ENCODE assay signal across 10 mouse cellular contexts in the genomic region with DNA sequence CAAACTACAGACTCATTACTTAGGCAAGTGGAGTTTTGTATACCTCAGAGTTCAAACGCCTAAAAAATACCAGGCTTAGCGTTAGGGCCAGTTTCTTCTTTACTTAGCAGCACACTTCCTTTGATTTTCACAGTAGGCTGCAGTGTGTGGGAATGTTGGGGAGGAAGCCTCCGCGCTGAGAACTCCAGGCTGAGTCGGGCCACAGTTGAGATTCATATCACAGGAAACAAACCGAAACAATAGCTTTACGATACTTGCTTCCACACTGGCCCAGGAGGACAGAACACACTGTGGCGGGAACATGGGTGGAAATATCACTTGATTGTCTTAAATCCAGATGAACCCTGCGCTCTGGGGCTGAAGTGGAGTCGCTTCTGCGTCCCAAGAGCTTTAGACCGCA. TPM values are rescaled to one million over a fixed set of nuclear protein-coding genes. Genes with fewer than 3 reads are reported as not detected.
A peak's percentile ranks its signal among the peaks of the same experiment; 100 is the strongest.
DNase-seq lines count a peak whose midpoint lies in the region; ATAC-seq lines count a peak whose summit lies in the region.
"Had no signal": no experiment of that assay in that cellular context is flagged by ENCODE, and none has a peak within 500 bp of the region (broad histone marks: within the 10 kb centered on the region; RNA-seq: fewer than 3 reads in every experiment).

No protein-coding gene starts in this region.

- WGBS in forebrain, embryonic 12.5 days, result 79% methylated on average over 12 of the region's 12 CpGs
- 79% methylated on average over 12 of the region's 12 CpGs for WGBS in forebrain, embryonic 16.5 days
- WGBS in liver, embryonic 16.5 days (ENCODE audit: insufficient replicate concordance), result 25% methylated on average over 12 of the region's 12 CpGs
- WGBS in liver, embryonic 11.5 days, result 52% methylated on average over 12 of the region's 12 CpGs
- WGBS in stomach, embryonic 15.5 days, result 58% methylated on average over 12 of the region's 12 CpGs

- H3K4me1 ChIP-seq in forebrain, embryonic 12.5 days, result 0 out of 2 replicates have a peak, but pooled peaks cover 9% of the 10 kb centered on the region
- H3K4me1 ChIP-seq in forebrain, embryonic 16.5 days (replicated peaks; ENCODE audit: control insufficient read depth, insufficient read depth, low read length), result peaks cover 11% of the 10 kb centered on the region
- H3K4me1 ChIP-seq in liver, embryonic 16.5 days (ENCODE audit: control insufficient read depth, low read depth, low read length), result no peaks in the 10 kb centered on the region
- H3K4me1 ChIP-seq in liver, embryonic 11.5 days (replicated peaks; ENCODE audit: control insufficient read depth, insufficient read depth, low read length), result peaks cover 10% of the 10 kb centered on the region
- peaks cover 9% of the 10 kb centered on the region; the same call in 1 of the 2 replicates for H3K4me1 ChIP-seq in stomach, embryonic 15.5 days
- H3K4me1 ChIP-seq: midbrain, embryonic 13.5 days had no signal

- no peak for ATAC-seq in forebrain, embryonic 12.5 days (ENCODE audit: low FRiP score)
- no peak for ATAC-seq in forebrain, embryonic 16.5 days
- 0 out of 2 replicates have a peak, but pooled peaks have one; percentile 14 for ATAC-seq in liver, embryonic 16.5 days (ENCODE audit: low read depth)
- no peak for ATAC-seq in liver, embryonic 11.5 days (replicated peaks; ENCODE audit: low FRiP score)
- ATAC-seq in stomach, embryonic 15.5 days (ENCODE audit: insufficient read depth, low FRiP score, low read depth), result no peak
- no peak for ATAC-seq in megakaryocyte progenitor cell, adult 5-6 weeks (replicated peaks; ENCODE audit: poor library complexity)
- ATAC-seq: midbrain, embryonic 13.5 days had no signal

- no peak for DNase-seq in liver, embryonic 11.5 days (ENCODE audit: low spot score)
- peak; percentile 36 to 63 for DNase-seq in kidney, postnatal 25 days
- no peak for DNase-seq in ovary, postnatal 36 days (ENCODE audit: low spot score)

- H3K9me3 ChIP-seq in forebrain, embryonic 12.5 days, result no peaks in the 10 kb centered on the region
- no peaks in the 10 kb centered on the region for H3K9me3 ChIP-seq in forebrain, embryonic 16.5 days (ENCODE audit: control insufficient read depth, low read length)
- no peaks in the 10 kb centered on the region for H3K9me3 ChIP-seq in liver, embryonic 16.5 days (replicated peaks; ENCODE audit: control insufficient read depth, low read length)
- no peaks in the 10 kb centered on the region for H3K9me3 ChIP-seq in liver, embryonic 11.5 days (ENCODE audit: control insufficient read depth, low read length)
- H3K9me3 ChIP-seq in stomach, embryonic 15.5 days, result no peaks in the 10 kb centered on the region
- H3K9me3 ChIP-seq: limb, embryonic 13.5 days; midbrain, embryonic 13.5 days had no signal

- no peak overlapping the region for H3K4me3 ChIP-seq in forebrain, embryonic 12.5 days (replicated peaks)
- H3K4me3 ChIP-seq in forebrain, embryonic 16.5 days (replicated peaks; ENCODE audit: low read length), result no peak overlapping the region
- no peak overlapping the region for H3K4me3 ChIP-seq in liver, embryonic 16.5 days (ENCODE audit: low read depth, low read length)
- H3K4me3 ChIP-seq in liver, embryonic 11.5 days (ENCODE audit: low read depth, low read length), result no peak overlapping the region
- H3K4me3 ChIP-seq in stomach, embryonic 15.5 days (replicated peaks), result no peak overlapping the region
- H3K4me3 ChIP-seq: limb, embryonic 13.5 days; midbrain, embryonic 13.5 days had no signal

- H3K4me2 ChIP-seq in forebrain, embryonic 12.5 days, result no peak overlapping the region
- no peak overlapping the region for H3K4me2 ChIP-seq in forebrain, embryonic 16.5 days (ENCODE audit: low read length)
- H3K4me2 ChIP-seq in liver, embryonic 16.5 days (ENCODE audit: low read depth, low read length), result no peak overlapping the region
- no peak overlapping the region for H3K4me2 ChIP-seq in liver, embryonic 11.5 days
- no peak overlapping the region for H3K4me2 ChIP-seq in stomach, embryonic 15.5 days
- H3K4me2 ChIP-seq: limb, embryonic 13.5 days; midbrain, embryonic 13.5 days had no signal

- H3K9ac ChIP-seq in forebrain, embryonic 12.5 days, result no peak overlapping the region
- H3K9ac ChIP-seq in forebrain, embryonic 16.5 days (replicated peaks; ENCODE audit: low read depth, low read length), result no peak overlapping the region
- no peak overlapping the region for H3K9ac ChIP-seq in liver, embryonic 16.5 days (ENCODE audit: low read depth, low read length)
- H3K9ac ChIP-seq in liver, embryonic 11.5 days (ENCODE audit: low read depth, low read length), result no peak overlapping the region
- H3K9ac ChIP-seq in stomach, embryonic 15.5 days, result no peak overlapping the region
- H3K9ac ChIP-seq: limb, embryonic 13.5 days; midbrain, embryonic 13.5 days had no signal

- no peaks in the 10 kb centered on the region for H3K27me3 ChIP-seq in forebrain, embryonic 12.5 days
- H3K27me3 ChIP-seq in forebrain, embryonic 16.5 days (replicated peaks; ENCODE audit: control insufficient read depth, insufficient read depth, low read length), result no peaks in the 10 kb centered on the region
- H3K27me3 ChIP-seq in liver, embryonic 16.5 days (ENCODE audit: control insufficient read depth, insufficient read depth, low read depth, low read length), result no peaks in the 10 kb centered on the region
- H3K27me3 ChIP-seq in liver, embryonic 11.5 days (replicated peaks; ENCODE audit: control insufficient read depth, insufficient read depth, low read length), result no peaks in the 10 kb centered on the region
- H3K27me3 ChIP-seq in stomach, embryonic 15.5 days (replicated peaks), result no peaks in the 10 kb centered on the region
- H3K27me3 ChIP-seq: limb, embryonic 13.5 days; midbrain, embryonic 13.5 days had no signal

- H3K36me3 ChIP-seq in forebrain, embryonic 12.5 days (replicated peaks), result no peaks in the 10 kb centered on the region
- H3K36me3 ChIP-seq in forebrain, embryonic 16.5 days (ENCODE audit: control insufficient read depth, insufficient read depth), result no peaks in the 10 kb centered on the region
- no peaks in the 10 kb centered on the region for H3K36me3 ChIP-seq in liver, embryonic 16.5 days (ENCODE audit: control insufficient read depth, insufficient read depth)
- no peaks in the 10 kb centered on the region for H3K36me3 ChIP-seq in liver, embryonic 11.5 days (ENCODE audit: control insufficient read depth, insufficient read depth, low read length)
- H3K36me3 ChIP-seq in stomach, embryonic 15.5 days, result no peaks in the 10 kb centered on the region
- H3K36me3 ChIP-seq: limb, embryonic 13.5 days; midbrain, embryonic 13.5 days had no signal

- H3K27ac ChIP-seq in forebrain, embryonic 12.5 days, result peak overlapping the region; percentile 31; the same call in 1 of the 2 replicates
- H3K27ac ChIP-seq in forebrain, embryonic 16.5 days (ENCODE audit: low read length), result no peak overlapping the region
- no peak overlapping the region for H3K27ac ChIP-seq in liver, embryonic 16.5 days (ENCODE audit: low read length)
- H3K27ac ChIP-seq in liver, embryonic 11.5 days (ENCODE audit: low read depth, low read length), result no peak overlapping the region
- H3K27ac ChIP-seq in stomach, embryonic 15.5 days, result peak overlapping the region; percentile 62
- H3K27ac ChIP-seq: limb, embryonic 13.5 days had no signal

RNA-seq across cellular contexts. Expression of a gene that starts 47.0 kb away (rescaled TPM):
- 2.8 and 3.3 TPM in 2 replicates for polyA plus RNA-seq in forebrain, embryonic 12.5 days (2016; fragmentation: Nextera tagmentation; extraction: Ambion mirVana)
- polyA plus RNA-seq in forebrain, embryonic 16.5 days (2015; fragmentation: Nextera tagmentation; extraction: Ambion mirVana), result 4.2 and 4.6 TPM in 2 replicates
- polyA plus RNA-seq in liver, embryonic 16.5 days (2015; fragmentation: Nextera tagmentation; extraction: Ambion mirVana), result 2.7 and 4.0 TPM in 2 replicates
- 7.3 and 8.1 TPM in 2 replicates for polyA plus RNA-seq in liver, embryonic 11.5 days (2014; fragmentation: Nextera tagmentation; extraction: Ambion mirVana)
- 4.2 and 5.1 TPM in 2 replicates for polyA plus RNA-seq in stomach, embryonic 15.5 days (2015; fragmentation: Nextera tagmentation; extraction: Ambion mirVana)
- 0.02 TPM in 1 of 2 replicates, not detected in the other for total RNA-seq in megakaryocyte progenitor cell, adult 5-6 weeks (2015)
- not detected in 2 replicates for total RNA-seq in megakaryocyte progenitor cell, adult 5-6 weeks (2017)

Comparison
In these comparisons a context has a peak if more than half of its experiments do, and no peak if none do; other contexts are left out.
1. H3K27ac ChIP-seq: peak in forebrain, embryonic 12.5 days (single experiment) and stomach, embryonic 15.5 days (single experiment); none in forebrain, embryonic 16.5 days (single experiment), liver, embryonic 16.5 days (single experiment) and liver, embryonic 11.5 days (single experiment).
2. DNase-seq: peak in kidney, postnatal 25 days (2 of 2); none in liver, embryonic 11.5 days (single experiment) and ovary, postnatal 36 days (single experiment).